Mouse (Mus musculus): ENCODE results near the gene Nrg4. TPM values are rescaled to one million over a fixed set of nuclear protein-coding genes. Genes with fewer than 3 reads are reported as not detected.
"Not testable (repeated sequence)": the region's sequence is repeated elsewhere in the genome, so short reads cannot be mapped to it uniquely, and the experiment has no call there.

The Nrg4 gene
- polyA plus RNA-seq, 1 experiment from 2014 or later = 1.6 TPM

- H3K4me3 ChIP-seq (replicated peaks) = no peak overlapping the region
- no peak overlapping the region for H3K9ac ChIP-seq
- no peak overlapping the region for H3K4me2 ChIP-seq
- 39% methylated on average over 5 of the region's 5 CpGs for WGBS
- no peaks in the 10 kb centered on the region for H3K4me1 ChIP-seq
- H3K27ac ChIP-seq = no peak overlapping the region
- ATAC-seq (replicated peaks; ENCODE audit: low FRiP score) = no peak
- H3K27me3 ChIP-seq = no peaks in the 10 kb centered on the region
- H3K9me3 ChIP-seq (replicated peaks) = no peaks in the 10 kb centered on the region
- no peaks in the 10 kb centered on the region for H3K36me3 ChIP-seq
Measured at GRCm38 (mm10) chr9:55271960-55272560, 54.6 kb downstream of the Nrg4 start.

GRCm38 (mm10) chr9:55264356-55265302 lies 62.0 kb downstream of the Nrg4 start:
- no peak overlapping the region for H3K27ac ChIP-seq
- no peaks in the 10 kb centered on the region for H3K9me3 ChIP-seq (replicated peaks)
- H3K9ac ChIP-seq = no peak overlapping the region
- no peak overlapping the region for H3K4me3 ChIP-seq (replicated peaks)
- ATAC-seq (replicated peaks; ENCODE audit: low FRiP score) = no peak
- no peaks in the 10 kb centered on the region for H3K36me3 ChIP-seq
- H3K4me2 ChIP-seq = no peak overlapping the region
- no peaks in the 10 kb centered on the region for H3K4me1 ChIP-seq
- 80% methylated on average over 8 of the region's 8 CpGs for WGBS
- no peaks in the 10 kb centered on the region for H3K27me3 ChIP-seq

GRCm38 (mm10) chr9:55259741-55260140 lies 66.9 kb downstream of the Nrg4 start:
- ATAC-seq (replicated peaks; ENCODE audit: low FRiP score) = no peak
- WGBS = 66% methylated on average over 6 of the region's 6 CpGs
- Histone ChIP-seq H3K27ac (no peak overlapping the region), H3K9me3 (replicated peaks) (no peaks in the 10 kb centered on the region), H3K4me3 (replicated peaks) (no peak overlapping the region), H3K9ac (no peak overlapping the region), H3K4me1 (no peaks in the 10 kb centered on the region), H3K36me3 (no peaks in the 10 kb centered on the region), H3K27me3 (no peaks in the 10 kb centered on the region), H3K4me2 (no peak overlapping the region)

GRCm38 (mm10) chr9:55257105-55257504 lies 69.5 kb downstream of the Nrg4 start:
- Histone ChIP-seq H3K9me3 (replicated peaks) (no peaks in the 10 kb centered on the region), H3K36me3 (no peaks in the 10 kb centered on the region), H3K27ac (no peak overlapping the region), H3K4me3 (replicated peaks) (no peak overlapping the region), H3K4me1 (no peaks in the 10 kb centered on the region), H3K9ac (no peak overlapping the region), H3K27me3 (no peaks in the 10 kb centered on the region), H3K4me2 (no peak overlapping the region)
- no peak for ATAC-seq (replicated peaks; ENCODE audit: low FRiP score)
- WGBS = 87% methylated on average over 2 of the region's 2 CpGs

- Histone ChIP-seq H3K36me3 (no peaks in the 10 kb centered on the region), H3K27me3 (no peaks in the 10 kb centered on the region), H3K27ac (no peak overlapping the region), H3K9me3 (replicated peaks) (no peaks in the 10 kb centered on the region), H3K4me2 (no peak overlapping the region), H3K4me3 (replicated peaks) (no peak overlapping the region), H3K4me1 (no peaks in the 10 kb centered on the region), H3K9ac (no peak overlapping the region)
- WGBS = 70% methylated on average over 4 of the region's 4 CpGs
- no peak for ATAC-seq (replicated peaks; ENCODE audit: low FRiP score)
Measured at GRCm38 (mm10) chr9:55255604-55256003, 71.0 kb downstream of the Nrg4 start.

- H3K9ac ChIP-seq = no peak overlapping the region
- H3K9me3 ChIP-seq (replicated peaks) = no peaks in the 10 kb centered on the region
- no peak for ATAC-seq (replicated peaks; ENCODE audit: low FRiP score)
- no peak overlapping the region for H3K27ac ChIP-seq
- WGBS = 90% methylated on average over 5 of the region's 5 CpGs
- no peaks in the 10 kb centered on the region for H3K36me3 ChIP-seq
- H3K4me2 ChIP-seq = no peak overlapping the region
- no peaks in the 10 kb centered on the region for H3K4me1 ChIP-seq
- no peak overlapping the region for H3K4me3 ChIP-seq (replicated peaks)
- no peaks in the 10 kb centered on the region for H3K27me3 ChIP-seq
Measured at GRCm38 (mm10) chr9:55255056-55255455, 71.6 kb downstream of the Nrg4 start.

- Histone ChIP-seq H3K27me3 (no peaks in the 10 kb centered on the region), H3K9ac (no peak overlapping the region), H3K4me1 (no peaks in the 10 kb centered on the region), H3K36me3 (no peaks in the 10 kb centered on the region), H3K27ac (no peak overlapping the region), H3K4me3 (replicated peaks) (no peak overlapping the region), H3K9me3 (replicated peaks) (no peaks in the 10 kb centered on the region), H3K4me2 (no peak overlapping the region)
- ATAC-seq (replicated peaks; ENCODE audit: low FRiP score) = no peak
- 75% methylated on average over 1 of the region's 1 CpGs for WGBS
Measured at GRCm38 (mm10) chr9:55253849-55254248, 72.8 kb downstream of the Nrg4 start.

- H3K4me2 ChIP-seq; H3K27me3 ChIP-seq; H3K27ac ChIP-seq; H3K4me3 ChIP-seq (replicated peaks); H3K9ac ChIP-seq; H3K9me3 ChIP-seq (replicated peaks); H3K36me3 ChIP-seq; H3K4me1 ChIP-seq; ATAC-seq (replicated peaks; ENCODE audit: low FRiP score): not testable (repeated sequence)
- WGBS = 66% methylated on average over 2 of the region's 2 CpGs
Measured at GRCm38 (mm10) chr9:55252097-55252496, 74.5 kb downstream of the Nrg4 start.

GRCm38 (mm10) chr9:55250595-55251247 lies 75.9 kb downstream of the Nrg4 start:
- H3K4me1 ChIP-seq = no peaks in the 10 kb centered on the region
- H3K9ac ChIP-seq = no peak overlapping the region
- H3K27ac ChIP-seq = no peak overlapping the region
- WGBS = 73% methylated on average over 6 of the region's 6 CpGs
- H3K27me3 ChIP-seq = no peaks in the 10 kb centered on the region
- H3K4me2 ChIP-seq = no peak overlapping the region
- no peaks in the 10 kb centered on the region for H3K36me3 ChIP-seq
- no peaks in the 10 kb centered on the region for H3K9me3 ChIP-seq (replicated peaks)
- no peak for ATAC-seq (replicated peaks; ENCODE audit: low FRiP score)
- H3K4me3 ChIP-seq (replicated peaks) = no peak overlapping the region

GRCm38 (mm10) chr9:55248465-55248864 lies 78.2 kb downstream of the Nrg4 start:
- Histone ChIP-seq H3K4me2 (no peak overlapping the region), H3K27me3 (no peaks in the 10 kb centered on the region), H3K4me3 (replicated peaks) (no peak overlapping the region), H3K4me1 (no peaks in the 10 kb centered on the region), H3K36me3 (no peaks in the 10 kb centered on the region), H3K9ac (no peak overlapping the region), H3K27ac (no peak overlapping the region), H3K9me3 (replicated peaks) (no peaks in the 10 kb centered on the region)
- no peak for ATAC-seq (replicated peaks; ENCODE audit: low FRiP score)
- 80% methylated on average over 4 of the region's 4 CpGs for WGBS

GRCm38 (mm10) chr9:55246918-55247317 lies 79.7 kb downstream of the Nrg4 start:
- no peak overlapping the region for H3K4me3 ChIP-seq (replicated peaks)
- H3K9me3 ChIP-seq (replicated peaks) = no peaks in the 10 kb centered on the region
- 89% methylated on average over 4 of the region's 4 CpGs for WGBS
- H3K27me3 ChIP-seq = no peaks in the 10 kb centered on the region
- H3K4me2 ChIP-seq = no peak overlapping the region
- 0 out of 2 replicates have a peak, but pooled peaks cover 4% of the 10 kb centered on the region for H3K4me1 ChIP-seq
- ATAC-seq (replicated peaks; ENCODE audit: low FRiP score) = no peak
- no peaks in the 10 kb centered on the region for H3K36me3 ChIP-seq
- H3K9ac ChIP-seq = no peak overlapping the region
- no peak overlapping the region for H3K27ac ChIP-seq

- ATAC-seq (replicated peaks; ENCODE audit: low FRiP score) = no peak
- Histone ChIP-seq H3K36me3 (no peaks in the 10 kb centered on the region), H3K4me3 (replicated peaks) (no peak overlapping the region), H3K4me1 (0 out of 2 replicates have a peak, but pooled peaks cover 5% of the 10 kb centered on the region), H3K9me3 (replicated peaks) (no peaks in the 10 kb centered on the region), H3K4me2 (no peak overlapping the region), H3K27me3 (peaks cover 3% of the 10 kb centered on the region; the same call in 1 of the 2 replicates), H3K9ac (no peak overlapping the region), H3K27ac (no peak overlapping the region)
- WGBS = 44% methylated on average over 8 of the region's 8 CpGs
Measured at GRCm38 (mm10) chr9:55246440-55246839, 80.2 kb downstream of the Nrg4 start.
